Mouse (Mus musculus) monocyte, adult 2 months (primary cell): ENCODE data around the gene AU018091.
"Not testable (repeated sequence)": the region's sequence is repeated elsewhere in the genome, so short reads cannot be mapped to it uniquely, and the experiment has no call there.

Experiments
- DNase-seq, 2 experiments: peaks; one replicate each; pipeline ENCODE4 v3.0.0; 2022; ENCODE audit warnings: low spot score in 2 of 2, low read depth in 1 of 2

AU018091 gene

DNA sequence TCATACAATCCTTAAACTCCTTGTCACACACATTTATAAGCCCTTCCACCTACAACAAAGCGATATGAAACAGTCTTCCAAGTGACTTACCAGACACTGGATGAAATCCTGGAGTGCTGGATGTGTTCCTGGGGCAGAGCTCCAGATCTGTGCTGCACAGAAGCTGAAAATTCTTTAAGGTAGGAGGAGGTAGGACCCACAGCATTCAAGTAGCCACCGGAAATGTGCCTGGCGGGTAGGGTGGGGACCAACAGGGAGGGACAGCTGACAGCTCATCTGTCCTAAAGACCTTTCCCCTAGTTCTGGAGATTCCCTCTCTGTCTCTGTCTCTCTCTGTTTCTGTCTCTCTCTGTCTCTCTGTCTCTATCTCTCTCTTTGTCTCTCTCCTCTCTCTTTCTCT is at the start of gene AU018091:
TSS of gene AU018091 (minus strand) at position 279 of the 400 bp plus-strand sequence.
- DNase-seq: no peak

DNA sequence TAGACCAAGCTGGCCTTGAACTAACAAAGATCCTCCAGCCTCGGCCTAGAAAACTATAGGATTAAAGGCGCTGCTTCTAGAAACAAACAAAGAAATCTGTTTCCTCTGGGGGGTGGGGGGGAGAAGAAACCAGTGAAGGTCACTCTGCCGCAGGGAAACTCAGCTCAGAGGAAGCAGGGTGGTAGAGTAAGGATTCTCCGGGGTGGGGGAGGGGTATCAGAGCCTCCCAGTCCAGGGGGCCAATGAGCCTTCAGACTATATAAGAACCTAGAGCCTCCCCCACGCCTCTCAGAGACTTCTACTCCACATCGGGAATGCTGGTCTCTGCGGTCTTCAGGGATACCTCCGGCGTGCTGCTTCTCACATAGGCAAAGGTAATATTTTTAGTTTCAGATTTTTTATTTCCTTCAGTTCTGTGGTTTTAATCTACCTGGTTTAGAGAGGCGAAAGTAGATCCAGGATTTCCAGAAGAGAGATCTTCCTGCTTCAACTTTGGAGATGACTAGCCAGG is 48.6 kb upstream of the AU018091 start:
- DNase-seq: no peak

DNA sequence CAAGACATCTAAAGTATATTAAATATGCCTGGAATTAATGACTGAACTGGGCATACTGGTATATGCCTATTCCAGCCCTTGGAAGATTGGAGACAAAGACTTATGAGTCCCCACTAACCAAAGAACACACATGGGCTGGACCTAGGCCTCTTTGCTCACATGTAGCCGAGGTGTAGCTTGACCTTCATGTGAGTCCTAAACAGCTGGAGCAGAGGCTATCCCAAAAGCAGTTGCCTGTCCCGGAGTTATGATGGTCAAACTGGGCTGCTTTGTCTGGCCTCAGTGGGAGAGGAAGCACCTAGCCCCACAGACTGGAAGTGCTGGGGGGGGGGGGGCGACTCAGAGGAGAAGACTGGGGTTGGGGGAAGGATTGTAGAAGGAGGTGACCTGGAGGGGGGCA is 47.3 kb upstream of the AU018091 start:
- DNase-seq: no peak

DNA sequence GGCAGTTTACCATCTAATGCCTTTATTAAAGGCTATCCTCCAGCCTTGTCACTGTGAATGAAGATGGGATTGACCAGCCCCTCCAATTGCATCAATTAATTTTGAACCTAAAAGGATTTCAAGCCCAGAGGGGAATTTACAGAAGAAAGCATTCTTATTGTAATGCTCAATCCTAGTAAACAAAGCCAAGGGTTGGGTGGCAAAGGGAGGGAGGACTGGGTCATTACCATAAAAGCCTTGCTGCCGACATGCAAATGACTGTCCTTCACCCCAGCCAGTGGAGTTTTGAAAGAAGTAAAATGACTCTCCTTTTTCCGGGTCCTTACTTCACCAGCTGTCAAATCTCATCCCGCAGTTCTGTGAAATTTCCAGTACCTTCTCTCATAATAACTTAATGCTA is 44.6 kb upstream of the AU018091 start:
- DNase-seq: no peak

DNA sequence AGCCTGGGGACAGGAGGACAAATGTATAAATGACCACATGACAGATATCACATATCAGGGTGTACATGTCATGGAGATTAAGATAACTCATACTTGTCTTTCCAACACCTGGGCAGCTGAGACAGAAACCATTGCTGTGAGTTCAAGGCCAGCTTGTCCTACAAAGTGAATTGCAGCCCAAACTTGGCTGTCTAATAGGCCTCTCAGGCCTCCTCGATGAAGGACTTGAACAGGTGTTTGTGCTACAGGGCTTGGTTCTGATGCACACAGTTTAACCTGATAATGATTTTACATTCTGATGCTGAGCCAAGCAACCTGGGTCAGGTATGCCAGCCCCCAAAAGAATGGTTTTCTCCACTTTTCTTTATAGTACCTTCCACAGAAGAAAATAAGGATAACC is 44.2 kb upstream of the AU018091 start:
- no peak for DNase-seq

DNA sequence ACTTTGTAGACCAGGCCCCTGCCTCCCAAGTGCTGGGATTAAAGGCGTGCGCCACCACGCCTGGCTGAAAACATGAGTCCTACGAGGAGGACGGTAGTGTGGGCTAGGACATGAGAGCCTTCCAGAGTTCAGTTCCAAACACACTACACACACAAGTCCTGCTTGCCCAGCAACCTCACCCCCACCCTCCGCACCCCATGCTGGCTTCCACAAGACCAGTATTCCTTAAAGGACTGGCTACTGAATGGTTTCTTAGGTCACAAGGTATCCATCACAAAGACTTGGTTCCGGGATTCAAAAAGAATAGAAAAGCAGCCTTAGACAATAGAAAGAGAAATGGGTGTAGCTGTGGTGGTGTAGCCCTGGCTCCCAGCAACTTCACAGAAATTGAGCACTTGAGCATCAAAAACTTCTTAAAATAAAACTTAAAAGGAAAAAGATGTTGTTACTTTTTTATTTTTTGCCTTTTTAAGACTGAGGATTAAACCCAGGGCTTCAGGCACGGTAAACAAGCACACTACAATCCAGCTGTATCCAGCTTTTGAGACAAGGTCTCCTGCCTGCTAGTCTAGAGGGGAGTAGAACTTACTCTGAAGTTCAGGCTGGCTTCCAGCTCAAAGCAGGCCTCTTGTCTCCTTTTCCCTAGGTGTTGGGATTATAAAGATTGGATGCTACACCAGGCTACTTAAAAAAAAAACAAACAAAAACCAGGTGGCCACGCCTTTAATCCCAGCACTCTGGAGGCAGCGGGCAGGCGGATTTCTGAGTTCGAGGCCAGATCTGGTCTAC is 43.2 kb upstream of the AU018091 start:
- no peak for DNase-seq

DNA sequence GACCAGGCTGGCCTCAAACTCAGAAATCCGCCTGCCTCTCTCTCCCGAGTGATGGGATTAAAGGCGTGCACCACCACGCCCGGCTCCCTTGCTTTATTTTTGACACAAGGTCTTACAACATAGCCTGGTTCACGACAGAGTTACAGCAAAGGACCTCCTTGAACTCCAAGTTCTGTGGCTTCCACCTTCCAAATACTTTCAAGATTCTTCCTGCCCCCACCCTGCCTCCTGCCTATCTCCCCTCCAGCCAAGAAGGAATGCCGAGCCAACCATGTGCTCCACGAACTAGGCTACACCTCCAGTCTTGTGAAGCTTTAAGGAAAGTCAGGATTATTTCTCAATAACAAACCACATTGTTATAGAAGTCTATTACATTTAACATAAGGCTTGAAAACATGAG is 42.5 kb upstream of the AU018091 start:
- no peak for DNase-seq

DNA sequence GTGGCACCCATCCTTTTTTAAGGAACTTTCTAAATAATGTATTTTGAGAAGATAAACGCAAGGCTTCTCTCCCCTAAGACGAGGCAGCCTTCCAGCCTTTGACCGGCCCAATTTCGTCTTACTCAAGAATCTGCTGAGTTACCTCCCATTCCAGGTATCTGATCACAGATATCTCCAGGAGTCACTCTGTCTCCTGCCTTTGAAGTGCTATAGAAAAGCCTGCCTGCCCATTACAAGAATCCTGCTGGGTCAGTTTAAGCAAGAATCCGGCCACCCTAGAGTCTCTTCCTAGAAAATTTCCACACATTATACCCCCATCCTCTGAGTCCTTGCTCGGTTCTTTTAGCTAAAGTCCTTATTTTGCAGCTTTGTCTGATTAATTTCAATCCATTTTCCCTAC is 41.6 kb upstream of the AU018091 start:
- DNase-seq: no peak

DNA sequence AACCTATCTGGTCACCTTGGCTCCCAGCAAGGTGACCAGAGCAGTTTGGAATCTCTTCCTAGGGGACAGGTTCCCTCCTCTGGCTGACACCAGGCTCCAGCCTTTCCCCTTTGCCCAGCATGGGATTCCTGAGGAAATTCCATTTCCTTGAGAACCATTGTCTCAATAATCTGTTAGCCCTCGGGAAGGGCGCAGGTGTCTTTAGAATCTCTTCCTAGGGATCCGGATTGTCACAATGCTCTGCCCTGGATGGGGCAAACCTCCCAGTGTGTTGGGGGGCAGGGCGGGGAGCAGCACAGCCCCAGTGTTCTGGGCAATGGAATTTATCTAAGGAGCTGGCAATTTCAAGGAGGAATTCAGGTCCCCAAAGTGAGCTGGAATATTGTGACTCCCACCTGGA is 37.5 kb upstream of the AU018091 start:
- DNase-seq: no peak

DNA sequence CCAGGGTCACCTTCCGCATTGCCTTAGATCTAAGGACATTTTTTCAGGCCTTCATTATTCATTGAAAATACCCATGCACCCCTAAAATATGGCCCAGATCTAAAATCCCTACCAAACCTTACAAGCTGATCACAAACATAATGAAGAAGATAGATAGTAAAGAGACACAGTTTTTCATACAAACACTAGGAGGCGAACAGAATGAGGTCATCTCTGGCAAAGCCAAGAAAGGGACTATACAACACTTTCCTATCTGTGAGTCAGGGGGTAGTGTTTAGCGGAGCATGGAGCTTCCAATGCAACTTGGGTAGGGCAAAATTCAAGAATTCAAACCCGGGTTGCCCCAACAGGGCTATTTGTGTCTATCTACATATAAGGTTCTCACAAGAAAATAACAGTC is 35.6 kb upstream of the AU018091 start:
- DNase-seq: no peak

DNA sequence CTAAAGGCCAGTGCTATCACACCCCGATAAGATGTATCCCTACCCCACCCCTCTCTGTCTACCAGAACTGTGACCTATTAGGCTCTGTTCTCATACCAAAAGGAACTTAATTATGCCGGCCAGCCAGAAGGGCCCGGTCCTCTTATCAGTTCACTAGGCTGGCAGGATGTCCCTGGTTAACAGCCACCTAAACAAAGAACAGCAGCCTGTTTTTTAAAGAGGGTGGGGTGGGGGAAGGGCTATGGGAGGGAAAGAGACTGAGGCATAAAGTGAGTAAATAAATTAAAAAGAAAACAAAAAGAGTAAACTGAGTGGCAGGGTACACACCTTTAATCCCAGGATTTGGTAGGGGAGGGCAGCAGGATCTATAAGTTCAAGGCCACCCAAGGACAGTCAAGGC is 34.9 kb upstream of the AU018091 start:
- no peak for DNase-seq

DNA sequence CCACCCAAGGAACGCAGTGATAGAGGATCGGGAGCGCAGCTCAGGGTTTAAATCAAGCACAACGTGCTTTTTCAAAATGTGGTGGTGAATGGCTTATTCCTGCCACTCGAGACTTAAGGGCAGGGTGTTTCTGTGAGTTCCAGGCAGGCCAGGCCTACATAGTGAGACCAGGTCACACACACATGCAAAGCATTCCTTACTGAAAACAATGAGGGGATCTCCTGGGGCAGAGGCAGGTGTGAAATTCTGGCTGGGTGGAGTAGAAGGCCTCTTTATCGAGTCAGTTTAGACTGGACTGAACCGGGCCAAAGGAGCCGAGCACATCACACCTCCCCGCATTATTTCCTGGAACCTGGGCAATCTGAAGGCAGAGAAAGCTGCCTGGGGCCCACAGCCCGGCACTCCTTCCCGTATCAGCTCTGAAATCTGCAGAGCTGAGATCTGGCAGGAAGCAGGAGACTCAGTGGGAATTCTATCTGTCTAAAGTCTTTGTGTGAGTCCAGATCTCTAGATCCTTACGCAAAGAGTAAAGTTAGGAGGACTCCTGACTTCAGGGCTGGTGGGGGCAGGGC is 32.2 kb upstream of the AU018091 start:
- DNase-seq: no peak

DNA sequence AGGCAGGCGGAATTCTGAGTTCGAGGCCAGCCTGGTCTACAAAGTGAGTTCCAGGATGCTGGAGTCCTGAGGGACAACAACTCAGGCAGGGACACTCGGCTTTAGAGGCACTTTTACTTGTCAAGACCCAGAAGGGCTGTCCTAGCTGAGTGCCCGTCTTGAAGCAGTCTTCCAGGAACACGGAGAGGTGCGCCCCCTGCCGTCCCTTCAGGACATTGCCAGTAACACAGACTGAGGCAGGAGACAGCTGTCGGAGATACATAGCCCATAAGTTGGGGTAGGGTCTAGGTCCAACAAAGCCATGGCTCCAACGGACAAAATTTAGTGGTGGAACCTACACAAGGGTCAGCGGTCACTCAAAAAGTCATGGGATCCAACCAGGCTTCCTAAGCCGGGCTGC is 29.9 kb upstream of the AU018091 start:
- no peak for DNase-seq

DNA sequence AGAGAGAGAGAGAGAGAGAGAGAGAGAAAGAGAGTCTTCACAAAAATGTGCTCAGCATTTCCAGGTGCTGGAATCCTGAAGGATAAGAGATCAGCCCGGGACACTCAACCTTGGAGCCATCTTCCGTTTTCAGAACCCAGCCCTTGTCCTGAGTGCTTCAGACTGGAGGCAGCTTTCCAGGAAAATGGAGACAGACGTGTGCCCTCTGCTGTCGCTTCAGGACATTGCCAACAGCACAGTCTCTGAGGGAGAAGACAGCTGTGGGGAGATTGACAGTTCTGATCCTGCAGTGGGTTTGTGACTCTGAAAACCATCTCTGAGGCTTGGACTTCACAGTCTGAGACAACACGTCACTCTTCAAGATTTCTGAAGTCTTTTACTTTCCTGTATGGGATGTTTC is 26.8 kb upstream of the AU018091 start:
- DNase-seq: no peak

DNA sequence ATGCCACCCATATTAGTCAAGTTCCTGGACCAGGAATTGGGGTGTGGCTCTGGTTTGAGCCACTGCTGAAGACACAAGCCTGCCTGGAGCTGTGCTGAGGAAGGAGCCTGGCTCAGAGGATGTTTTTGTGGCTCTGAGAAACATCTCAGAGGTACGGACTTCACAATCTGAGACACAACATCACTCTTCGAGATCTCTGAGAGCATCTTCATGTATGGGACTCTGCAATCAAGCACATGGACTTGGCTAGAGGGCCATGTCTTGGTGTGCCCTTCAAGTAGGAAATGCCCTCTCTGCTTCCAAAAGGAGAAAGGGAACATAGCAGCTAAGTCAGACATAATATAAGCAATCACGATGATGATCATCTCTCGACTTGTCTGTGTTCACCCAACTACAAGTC is 25.5 kb upstream of the AU018091 start:
- no peak for DNase-seq

DNA sequence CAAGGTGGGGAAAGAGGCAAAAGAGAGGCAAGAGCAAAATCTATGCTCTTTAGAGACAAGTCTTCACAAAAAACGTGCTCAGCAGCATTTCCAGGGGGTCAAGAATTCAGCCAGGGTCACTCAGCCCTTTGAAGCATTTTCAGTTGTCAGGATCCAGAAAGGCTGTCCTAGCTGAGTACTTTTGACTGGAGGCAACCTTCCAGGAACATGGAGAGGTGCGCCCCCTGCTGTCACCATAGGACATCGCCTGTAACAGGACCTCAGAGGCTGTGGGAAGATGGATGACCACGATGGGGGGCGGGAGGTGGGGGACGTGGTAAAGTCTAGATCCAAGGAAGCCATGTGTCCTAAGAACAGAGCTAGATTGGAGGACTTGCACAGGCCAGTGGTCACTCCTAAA is 24.9 kb upstream of the AU018091 start:
- DNase-seq: no peak

DNA sequence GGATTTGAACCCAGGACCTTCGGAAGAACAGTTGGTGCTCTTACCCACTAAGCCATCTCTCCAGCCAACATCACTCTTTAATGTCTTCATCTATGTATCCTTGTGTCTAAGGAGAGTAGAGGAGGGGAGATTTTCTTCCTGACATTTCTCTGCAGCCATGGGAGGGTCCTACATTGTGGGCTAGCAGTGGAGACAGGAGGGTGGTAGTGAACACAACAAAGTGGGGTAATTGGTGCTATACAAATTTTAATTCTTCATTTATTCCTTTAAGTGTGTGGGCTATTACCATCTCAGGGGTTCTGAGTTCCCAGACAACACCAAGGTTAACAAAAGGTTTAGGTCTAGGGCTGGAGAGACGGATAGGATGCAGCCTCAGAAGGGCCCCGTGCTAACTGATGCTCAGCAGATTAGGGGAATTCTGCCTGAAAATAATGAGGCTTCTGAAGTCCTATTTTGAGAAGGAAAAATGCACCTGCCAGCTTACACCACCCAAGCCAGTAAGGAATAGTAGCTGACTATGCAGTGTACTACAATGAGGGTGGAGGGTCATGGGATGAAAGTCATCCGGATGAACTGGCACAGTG is 24.1 kb upstream of the AU018091 start:
- no peak for DNase-seq

DNA sequence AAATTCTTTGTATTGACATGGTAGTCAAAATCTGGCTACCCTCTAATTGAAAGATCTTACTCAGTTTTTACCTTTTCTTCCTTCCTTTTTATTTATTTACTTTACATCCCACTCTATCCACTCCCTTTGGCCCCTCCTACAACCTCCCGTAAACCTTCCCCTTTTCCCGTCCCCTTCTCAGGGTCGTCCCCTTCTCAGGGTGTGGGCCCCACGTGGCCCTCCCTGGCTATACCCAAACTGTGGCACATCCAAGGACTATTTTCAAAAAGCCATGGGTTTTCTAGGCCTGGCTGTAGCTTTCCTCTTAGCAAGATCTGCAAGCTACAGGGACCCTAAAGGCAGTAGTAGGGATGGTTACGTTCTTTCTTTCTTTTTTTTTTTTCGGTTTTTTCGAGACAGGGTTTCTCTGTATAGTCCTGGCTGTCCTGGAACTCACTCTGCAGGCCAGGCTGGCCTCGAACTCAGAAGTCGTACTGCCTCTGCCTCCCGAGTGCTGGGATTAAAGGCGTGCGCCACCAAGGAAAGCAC is 23.0 kb upstream of the AU018091 start:
- DNase-seq: no peak

DNA sequence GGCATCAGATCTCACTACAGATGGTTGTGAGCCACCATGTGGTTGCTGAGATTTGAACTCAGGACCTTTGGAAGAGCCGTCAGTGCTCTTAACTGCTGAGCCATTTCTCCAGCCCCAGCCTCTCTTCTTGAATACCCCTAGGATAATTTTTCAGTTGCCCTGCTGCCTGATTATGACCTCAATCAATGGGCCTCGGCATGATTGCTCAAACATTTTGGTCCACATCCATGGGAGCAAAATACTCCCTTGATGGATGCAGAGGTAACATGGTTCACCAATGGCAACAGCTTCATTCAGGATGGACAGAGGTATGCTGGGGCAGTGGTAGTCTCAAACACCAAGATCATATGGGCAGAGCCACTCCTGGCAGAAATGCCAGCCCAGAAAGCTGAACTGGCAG is 17.7 kb upstream of the AU018091 start:
- DNase-seq: not testable (repeated sequence)

DNA sequence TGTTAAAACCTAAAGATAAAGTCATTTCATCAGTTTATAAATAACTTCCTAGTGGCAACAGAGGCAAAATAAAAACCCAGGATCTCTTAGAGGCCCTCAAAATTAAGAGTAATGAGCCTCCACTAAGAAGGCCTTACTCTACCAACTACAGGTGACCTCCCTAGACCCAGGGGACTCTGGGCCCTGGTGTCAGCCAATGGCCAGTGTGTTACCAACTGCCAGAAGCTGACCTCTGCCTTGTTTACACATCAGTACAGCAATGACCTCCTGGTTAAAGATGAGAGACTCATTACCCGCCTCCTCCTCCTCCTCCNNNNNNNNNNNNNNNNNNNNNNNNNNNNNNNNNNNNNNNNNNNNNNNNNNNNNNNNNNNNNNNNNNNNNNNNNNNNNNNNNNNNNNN is 17.1 kb upstream of the AU018091 start:
- no peak for DNase-seq

DNA sequence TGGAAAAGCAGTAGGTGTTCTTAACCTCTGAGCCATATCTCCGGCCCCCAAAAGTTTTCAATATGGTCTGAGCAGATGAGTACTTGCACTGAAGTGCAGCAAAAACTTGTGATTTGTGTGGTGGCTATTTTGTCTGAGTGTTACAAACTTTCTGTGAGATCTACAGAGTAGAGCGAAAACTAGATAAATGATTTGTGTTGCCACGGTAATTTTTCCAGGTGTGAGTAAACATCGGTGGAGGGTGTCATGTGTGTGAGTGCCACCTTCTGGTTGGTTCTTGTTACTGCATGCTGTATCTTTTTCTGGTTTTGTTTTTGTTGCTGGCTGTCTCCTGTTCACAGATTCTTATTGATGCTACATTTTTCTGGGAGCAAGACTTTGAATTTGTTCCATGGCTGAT is 15.4 kb upstream of the AU018091 start:
- DNase-seq: no peak

DNA sequence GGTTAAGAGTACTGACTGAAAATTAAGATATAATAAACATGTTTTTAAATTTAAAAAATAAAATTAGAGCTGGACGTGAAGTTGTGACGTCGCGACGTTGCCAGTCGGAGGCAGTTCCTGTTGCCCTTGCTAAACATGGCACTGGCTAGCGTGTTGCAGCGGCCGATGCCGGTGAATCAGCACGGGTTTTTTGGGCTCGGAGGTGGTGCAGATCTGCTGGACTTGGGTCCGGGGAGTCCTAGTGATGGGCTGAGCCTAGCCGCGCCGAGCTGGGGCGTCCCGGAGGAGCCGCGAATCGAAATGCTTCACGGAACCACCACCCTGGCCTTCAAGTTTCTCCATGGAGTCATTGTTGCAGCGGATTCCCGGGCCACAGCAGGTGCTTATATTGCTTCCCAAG is 12.0 kb upstream of the AU018091 start:
- DNase-seq: not testable (repeated sequence)
